Mouse (Mus musculus) brain, embryonic 14.5 days (tissue): ENCODE measurements at regions not wholly inside any gene's neighbourhood (a gene's known extent, or its start where the extent isn't known, plus 50 kb on each side); places are given as distances from the start of the nearest gene placed in this dataset.

ENCODE experiments used
- DNase-seq: peaks from one replicate; pipeline ENCODE4 v3.0.0-alpha.2; 2011; ENCODE audit warnings: low read depth
- CTCF ChIP-seq: fragments of 200-500 bp; IDR thresholded peaks from 2 replicates; pipeline ENCODE4 v1.5.1; 2012; ENCODE audit warnings: inconsistent platforms, mild to moderate bottlenecking, moderate library complexity, borderline replicate concordance; ENCODE audit not compliant: insufficient read depth, insufficient read length; ENCODE audit errors: extremely low read depth
- POLR2A ChIP-seq: fragments of 200-500 bp; IDR thresholded peaks from 2 replicates; pipeline ENCODE4 v1.6.1; 2012; ENCODE audit warnings: mild to moderate bottlenecking, inconsistent platforms, borderline replicate concordance; ENCODE audit not compliant: poor library complexity, insufficient read depth, insufficient read length, severe bottlenecking; ENCODE audit errors: extremely low read depth

DNA sequence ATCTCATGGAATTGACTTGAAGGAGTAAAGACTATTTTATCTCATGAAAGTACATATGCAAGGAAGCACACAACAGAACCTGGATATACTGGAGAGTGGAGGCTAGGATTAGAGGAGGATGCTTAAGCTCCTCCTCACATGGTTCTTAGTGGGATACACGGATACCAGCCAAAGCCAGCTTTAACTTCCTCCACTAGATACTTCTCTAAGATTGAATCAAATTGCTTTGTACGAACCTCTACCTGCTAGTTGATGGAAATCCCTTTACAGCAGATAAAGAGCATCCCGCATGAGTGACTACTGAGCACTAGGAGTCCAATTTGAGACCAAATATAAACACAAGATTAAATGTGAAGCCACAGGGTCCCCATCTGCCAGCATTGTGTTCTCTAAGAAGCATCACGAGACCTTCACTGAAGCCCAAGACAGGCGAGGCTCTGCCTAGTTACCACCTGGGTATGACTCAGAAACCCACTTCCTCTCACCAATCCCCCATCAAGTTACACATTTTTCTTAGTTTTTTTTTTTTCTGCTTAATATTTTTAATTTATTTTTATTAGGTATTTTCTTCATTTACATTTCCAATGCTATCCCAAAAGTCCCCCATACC, 307.9 kb upstream of the Lrrc3b start:
- no peak for DNase-seq
- TF ChIP-seq CTCF (no peak), POLR2A (no peak)

DNA sequence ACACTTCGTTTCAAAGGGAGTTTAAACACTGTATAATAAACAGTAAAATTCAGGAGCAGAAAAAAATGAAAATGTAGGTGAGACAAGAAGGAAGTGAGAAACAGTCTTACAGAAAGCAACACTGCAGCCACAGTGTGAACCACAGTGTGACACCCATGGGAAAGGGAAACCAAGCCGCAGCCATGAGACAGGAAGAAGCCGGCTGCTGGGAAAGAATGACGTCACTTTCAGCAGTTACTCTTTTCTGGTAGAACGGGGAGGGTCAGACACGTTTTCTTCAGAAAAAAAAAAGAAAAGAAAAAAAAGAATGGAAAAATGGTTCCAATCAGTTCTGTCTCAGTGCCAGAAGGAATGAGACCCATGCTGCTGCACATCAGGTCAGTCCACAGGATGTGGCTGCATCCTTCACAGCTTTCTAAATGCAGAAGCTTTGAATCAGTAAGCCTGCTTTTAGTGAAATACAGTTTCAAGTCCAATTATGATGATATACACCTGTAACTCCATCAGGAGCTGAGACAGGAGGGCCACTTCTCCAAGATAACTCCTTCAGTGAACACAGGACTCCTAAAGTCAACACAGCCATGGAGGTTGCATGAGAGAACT, 331.2 kb upstream of the Lrrc3b start:
- TF ChIP-seq POLR2A (no peak), CTCF (no peak)
- DNase-seq: no peak

GRCm38 (mm10) chr14:15784727-15785126, 345.9 kb upstream of the Lrrc3b start:
- DNase-seq: no peak
- TF ChIP-seq CTCF (no peak), POLR2A (no peak)

DNA sequence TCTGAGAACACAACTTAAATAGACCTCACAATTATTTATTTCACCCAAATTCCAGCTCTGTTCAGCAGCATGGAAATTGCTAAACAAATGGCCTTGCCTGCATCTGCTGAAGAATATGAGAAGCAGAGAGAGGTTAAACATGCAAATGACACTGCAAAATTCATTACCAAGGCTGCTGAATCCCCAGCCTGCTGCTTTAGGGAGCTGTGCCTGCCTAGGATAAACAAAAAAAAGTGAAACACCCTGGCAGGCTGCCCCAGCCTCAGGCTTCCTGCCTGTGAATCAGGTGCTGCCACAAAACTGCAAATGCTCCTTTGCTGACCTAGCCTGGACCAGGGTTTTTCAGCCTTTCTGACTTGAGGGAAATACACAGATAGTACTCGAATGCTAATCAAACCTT, 346.4 kb upstream of the Lrrc3b start:
- DNase-seq: peak; percentile 89
- TF ChIP-seq CTCF: no peak
- TF ChIP-seq POLR2A: no peak

- no peak for DNase-seq
- TF ChIP-seq POLR2A: no peak
- TF ChIP-seq CTCF: no peak
These were observed 356.9 kb upstream of the Lrrc3b start for GRCm38 (mm10) chr14:15795698-15796097.

DNA sequence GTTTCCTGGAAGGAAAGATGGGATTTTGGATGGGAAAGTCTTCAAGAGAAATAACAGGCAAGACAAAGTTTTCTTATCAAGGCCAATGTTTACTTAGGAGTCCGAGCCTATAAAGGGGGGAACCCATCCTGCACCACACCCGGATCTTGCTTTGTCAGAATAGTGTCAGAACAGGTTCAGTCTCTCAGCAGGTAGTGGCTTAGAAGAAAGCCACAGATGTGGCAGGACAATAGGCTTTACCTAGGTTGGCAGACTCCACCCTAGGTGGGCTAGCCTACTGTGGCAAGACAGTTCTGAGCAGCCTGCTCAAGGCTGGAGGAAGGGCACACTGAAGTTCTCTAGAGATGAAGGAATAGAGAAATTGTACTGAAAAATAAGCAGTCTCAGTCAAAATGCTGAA, 358.2 kb upstream of the Lrrc3b start:
- no peak for TF ChIP-seq POLR2A
- no peak for TF ChIP-seq CTCF
- no peak for DNase-seq

- TF ChIP-seq POLR2A: no peak
- no peak for TF ChIP-seq CTCF
- peak; percentile 3 for DNase-seq
These were observed 362.8 kb upstream of the Lrrc3b start for GRCm38 (mm10) chr14:15801477-15802099.

DNA sequence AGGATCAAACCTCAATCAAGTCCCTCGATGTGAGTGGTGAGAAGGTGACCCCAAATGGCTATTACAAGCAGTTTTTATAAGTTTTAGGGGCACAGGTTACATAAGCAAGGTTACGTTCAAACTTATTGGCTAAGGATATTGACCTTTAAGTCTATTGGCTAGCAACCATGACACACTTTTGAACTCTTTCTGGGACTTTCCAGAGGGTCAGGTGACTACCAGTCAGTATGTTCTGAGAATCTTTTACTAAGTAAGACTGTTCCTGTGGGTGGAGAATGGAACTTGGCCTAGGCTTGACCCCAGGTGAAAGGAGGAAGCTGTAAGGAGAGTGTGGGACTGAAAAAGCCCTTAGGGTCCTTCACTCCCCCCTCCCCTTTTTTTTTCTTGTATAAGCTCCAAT, 370.3 kb upstream of the Lrrc3b start:
- TF ChIP-seq CTCF (no peak), POLR2A (no peak)

GRCm38 (mm10) chr14:15841390-15842023, 402.7 kb upstream of the Lrrc3b start:
- DNase-seq: no peak
- TF ChIP-seq POLR2A: no peak
- TF ChIP-seq CTCF: no peak

More for the DNA sequence above, 370.3 kb upstream of the Lrrc3b start:
- no peak for DNase-seq

GRCm38 (mm10) chr14:15842024-15842599, 403.3 kb upstream of the Lrrc3b start:
- TF ChIP-seq CTCF (no peak), POLR2A (no peak)
- DNase-seq: peak; percentile 35

- TF ChIP-seq CTCF (no peak), POLR2A (no peak)
- DNase-seq: no peak
These were observed 380.6 kb upstream of the Ngly1 start for GRCm38 (mm10) chr14:15868520-15868919.
